Mouse (Mus musculus) myocyte (in vitro differentiated cells): ENCODE measurements around the gene Msh5. TPM values are rescaled to one million over a fixed set of nuclear protein-coding genes. Genes with fewer than 3 reads are reported as not detected.

Experiments used
- H3K27me3 ChIP-seq: one replicate; pipeline ENCODE4 v1.6.1; 2011; ENCODE audit not compliant: control insufficient read depth, insufficient read depth, insufficient read length
- H3K36me3 ChIP-seq: one replicate; pipeline ENCODE4 v1.6.1; 2011; ENCODE audit not compliant: control insufficient read depth, insufficient read depth
- H3K4me2 ChIP-seq: one replicate; pipeline ENCODE4 v1.6.1; 2011; ENCODE audit warnings: low read depth, control low read depth
- H3K4me3 ChIP-seq: one replicate; pipeline ENCODE4 v1.5.1; 2011; ENCODE audit warnings: mild to moderate bottlenecking, control low read depth, moderate library complexity
- H3K79me2 ChIP-seq: one replicate; pipeline ENCODE4 v1.6.1; 2011; ENCODE audit not compliant: control insufficient read depth, insufficient read depth
- H3ac ChIP-seq: one replicate; pipeline ENCODE4 v1.6.1; 2011; ENCODE audit not compliant: control insufficient read depth, insufficient read length
- CEBPB ChIP-seq: IDR thresholded peaks from 2 replicates; pipeline ENCODE4 v1.6.1; 2011; ENCODE audit warnings: mild to moderate bottlenecking, moderate library complexity; ENCODE audit not compliant: poor library complexity, insufficient read depth, severe bottlenecking
- E2F4 ChIP-seq: IDR thresholded peaks from one replicate; pipeline ENCODE4 v1.6.1; 2011; ENCODE audit warnings: mild to moderate bottlenecking, control low read depth, moderate library complexity; ENCODE audit not compliant: insufficient read depth
- MAX ChIP-seq: IDR thresholded peaks from one replicate; pipeline ENCODE4 v1.6.1; 2011; ENCODE audit warnings: low read depth, mild to moderate bottlenecking, control low read depth
- MYOD1 ChIP-seq, 3 experiments: IDR thresholded peaks; one replicate each; pipeline ENCODE4 v1.6.1; 2011; ENCODE audit warnings: control low read depth in 2 of 3, low read depth in 2 of 3, mild to moderate bottlenecking in 2 of 3, moderate library complexity in 1 of 3; ENCODE audit not compliant: insufficient read length in 2 of 3, control insufficient read depth in 1 of 3
- MYOG ChIP-seq, 3 experiments: IDR thresholded peaks; one replicate each; pipeline ENCODE4 v1.6.1; 2011; ENCODE audit warnings: control low read depth in 2 of 3, low read depth in 2 of 3, mild to moderate bottlenecking in 2 of 3; ENCODE audit not compliant: insufficient read length in 2 of 3, control insufficient read depth in 1 of 3, insufficient read depth in 1 of 3
- POLR2A ChIP-seq: IDR thresholded peaks from one replicate; pipeline ENCODE4 v1.6.1; 2011; ENCODE audit warnings: low read depth, mild to moderate bottlenecking, control low read depth, moderate library complexity; ENCODE audit not compliant: insufficient read length
- POLR2AphosphoS2 ChIP-seq: IDR thresholded peaks from one replicate; pipeline ENCODE4 v1.6.1; 2011; ENCODE audit warnings: low read depth, control low read depth; ENCODE audit not compliant: insufficient read length
- REST ChIP-seq: IDR thresholded peaks from one replicate; pipeline ENCODE4 v1.6.1; 2011; ENCODE audit warnings: mild to moderate bottlenecking, control low read depth, moderate library complexity; ENCODE audit not compliant: insufficient read depth, insufficient read length
- SRF ChIP-seq: IDR thresholded peaks from one replicate; pipeline ENCODE4 v1.6.1; 2011; ENCODE audit warnings: low read depth; ENCODE audit not compliant: control insufficient read depth, insufficient read length
- TCF12 ChIP-seq: IDR thresholded peaks from one replicate; pipeline ENCODE4 v1.6.1; 2011; ENCODE audit warnings: mild to moderate bottlenecking, control low read depth; ENCODE audit not compliant: poor library complexity, insufficient read depth, severe bottlenecking
- TCF3 ChIP-seq: IDR thresholded peaks from one replicate; pipeline ENCODE4 v1.6.1; 2011; ENCODE audit warnings: low read depth, control low read depth; ENCODE audit not compliant: insufficient read length
- USF1 ChIP-seq: IDR thresholded peaks from one replicate; pipeline ENCODE4 v1.6.1; 2011; ENCODE audit warnings: low read depth, mild to moderate bottlenecking, control low read depth, moderate library complexity
- polyA plus RNA-seq: library from polyadenylated mRNA; unstranded; fragments of >200 nt; fragmentation: generic; extraction: Trizol; gene quantifications from one replicate; pipeline ENCODE4 v1.2.1, GENCODE M21; 2012; ENCODE audit warnings: missing spikeins

The Msh5 gene
- polyA plus RNA-seq, 1 experiment: 2.1 TPM

DNA sequence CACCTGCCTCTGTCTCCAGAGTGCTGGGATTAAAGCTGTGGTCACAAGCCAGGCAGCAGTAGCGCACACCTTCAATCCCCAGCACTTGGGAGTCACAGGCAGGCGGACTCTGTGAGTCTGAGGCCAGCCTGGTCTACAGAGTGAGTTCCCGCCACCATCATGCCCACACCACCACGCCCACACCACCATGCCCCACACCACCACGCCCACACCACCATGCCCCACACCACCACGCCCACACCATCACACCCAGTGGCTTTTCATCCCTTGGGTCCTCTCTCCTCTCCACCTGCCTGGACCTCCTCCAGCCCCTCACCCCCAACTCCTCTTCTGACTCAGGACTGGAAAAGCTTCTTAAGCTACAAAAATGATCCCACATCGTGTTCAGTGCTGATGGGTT lies 14.7 kb downstream of the Msh5 start:
- Histone ChIP-seq H3K79me2 (no peaks in the 10 kb centered on the region), H3ac (no peak overlapping the region), H3K27me3 (no peaks in the 10 kb centered on the region), H3K4me3 (no peak overlapping the region), H3K36me3 (no peaks in the 10 kb centered on the region), H3K4me2 (no peak overlapping the region)
- TF ChIP-seq USF1: no peak
- no peak for TF ChIP-seq E2F4
- no peak for TF ChIP-seq TCF12
- no peak for TF ChIP-seq MAX
- TF ChIP-seq CEBPB: no peak
- no peak for TF ChIP-seq REST
- no peak for TF ChIP-seq POLR2A
- no peak for TF ChIP-seq TCF3
- TF ChIP-seq POLR2AphosphoS2: no peak

DNA sequence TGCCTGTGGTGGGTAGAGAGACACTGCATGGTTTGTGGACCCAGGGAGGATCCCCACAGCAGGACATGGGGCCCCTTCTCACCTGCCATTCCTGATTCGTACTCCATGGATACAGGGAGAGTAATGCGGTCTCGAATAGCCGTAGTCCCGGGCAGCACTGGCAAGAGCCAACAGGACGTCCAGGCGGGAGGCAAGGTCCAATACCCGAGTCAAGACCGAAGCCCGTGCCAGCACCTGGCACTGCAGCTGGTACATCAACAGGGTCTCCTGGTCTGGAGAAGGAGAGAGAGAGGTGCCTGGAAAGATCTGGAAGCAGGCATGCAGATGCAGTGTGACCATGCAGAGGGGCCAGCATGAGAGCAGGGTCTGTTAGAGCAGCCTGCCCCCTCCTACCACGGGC lies 15.3 kb downstream of the Msh5 start:
- Histone ChIP-seq H3K27me3 (no peaks in the 10 kb centered on the region), H3K79me2 (no peaks in the 10 kb centered on the region), H3K4me2 (no peak overlapping the region), H3K4me3 (no peak overlapping the region), H3ac (no peak overlapping the region), H3K36me3 (no peaks in the 10 kb centered on the region)
- TF ChIP-seq E2F4: no peak
- TF ChIP-seq TCF3: no peak
- no peak for TF ChIP-seq MAX
- TF ChIP-seq MYOG (IDR thresholded peaks at IDR 0.05; ENCODE audit: control insufficient read depth in 1 of 3, insufficient read depth in 1 of 3, insufficient read length in 2 of 3, low read depth in 2 of 3): no peak
- no peak for TF ChIP-seq MYOD1 (IDR thresholded peaks at IDR 0.05; ENCODE audit: control insufficient read depth in 1 of 3, insufficient read length in 2 of 3, low read depth in 2 of 3)
- TF ChIP-seq CEBPB: no peak
- TF ChIP-seq SRF: no peak
- TF ChIP-seq POLR2A: no peak
- TF ChIP-seq REST: no peak
- no peak for TF ChIP-seq TCF12
- no peak for TF ChIP-seq USF1
- no peak for TF ChIP-seq POLR2AphosphoS2

DNA sequence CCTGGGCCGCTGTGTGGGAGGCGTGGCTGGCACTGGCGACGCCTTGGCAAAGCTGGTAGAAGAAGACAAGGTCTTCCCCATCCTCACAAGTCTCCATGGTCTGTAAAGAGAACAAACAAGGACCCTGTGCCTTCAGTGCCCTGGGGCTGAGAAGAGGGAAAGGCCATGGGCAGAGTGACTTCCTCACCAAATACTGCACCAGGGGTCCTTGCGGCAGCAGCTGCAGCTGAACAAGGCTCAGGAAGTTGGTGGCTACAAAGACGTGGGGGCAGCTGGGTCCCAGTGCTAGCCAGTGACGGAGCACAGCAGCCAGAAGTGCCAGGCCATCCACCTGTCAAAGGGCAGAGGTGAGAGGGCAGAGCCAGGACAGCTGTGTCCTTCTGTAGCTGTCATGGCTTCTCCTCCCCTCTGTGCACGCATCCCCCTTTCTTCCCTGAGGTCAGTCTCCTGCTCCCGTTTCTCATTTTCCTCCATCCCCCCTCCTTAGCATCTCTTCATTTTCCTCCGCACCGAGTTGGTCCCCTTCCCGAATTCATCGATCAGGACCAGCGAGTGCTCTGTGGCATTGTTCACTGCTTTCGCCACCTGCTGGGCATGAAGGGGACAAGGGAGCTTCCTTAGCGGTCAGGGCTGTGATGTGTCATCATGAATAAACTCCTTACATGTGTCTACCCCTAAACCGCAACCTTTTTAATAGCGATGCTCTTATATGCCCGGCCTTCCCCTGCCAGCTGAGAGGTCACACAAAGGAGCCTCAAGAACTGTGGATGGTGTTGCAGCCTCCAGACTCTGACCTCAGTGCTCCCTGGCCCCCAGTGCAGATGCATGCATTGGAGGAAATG lies 16.6 kb downstream of the Msh5 start:
- no peaks in the 10 kb centered on the region for H3K27me3 ChIP-seq
- no peaks in the 10 kb centered on the region for H3K79me2 ChIP-seq
- H3K36me3 ChIP-seq: no peaks in the 10 kb centered on the region
- H3K4me3 ChIP-seq: no peak overlapping the region
- no peak overlapping the region for H3ac ChIP-seq
- TF ChIP-seq MYOD1 (IDR thresholded peaks at IDR 0.05; ENCODE audit: control insufficient read depth in 1 of 3, insufficient read length in 2 of 3, low read depth in 2 of 3) (peak in 2 of 3 experiments; percentile 56 to 86), CEBPB (no peak), POLR2A (no peak), E2F4 (no peak), REST (no peak), SRF (no peak), MYOG (IDR thresholded peaks at IDR 0.05; ENCODE audit: control insufficient read depth in 1 of 3, insufficient read depth in 1 of 3, insufficient read length in 2 of 3, low read depth in 2 of 3) (peak in 2 of 3 experiments; percentile 75 to 80)
- H3K4me2 ChIP-seq: peak overlapping the region; percentile 45

DNA sequence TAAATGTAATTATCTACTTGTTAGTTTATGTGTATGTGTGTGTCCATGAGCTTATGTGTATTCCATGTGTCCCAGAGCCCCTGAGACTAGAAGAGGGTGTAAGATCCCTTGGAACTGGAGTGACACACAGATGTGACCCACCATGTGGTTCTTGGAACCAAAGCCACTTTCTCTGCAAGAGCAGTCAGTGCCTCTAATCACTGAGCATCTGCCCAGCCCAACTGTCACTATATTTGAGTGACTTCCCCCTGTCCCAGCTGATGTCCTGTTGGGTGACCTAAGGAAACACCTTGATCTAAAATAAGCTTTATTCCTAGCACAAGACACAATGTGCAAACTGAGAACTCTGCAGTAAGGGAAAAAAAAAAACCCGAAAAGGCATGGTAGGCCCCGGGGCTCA lies 18.2 kb downstream of the Msh5 start:
- no peak overlapping the region for H3K4me2 ChIP-seq

More for the DNA sequence above, 18.2 kb downstream of the Msh5 start:
- Histone ChIP-seq H3ac (no peak overlapping the region), H3K79me2 (no peaks in the 10 kb centered on the region), H3K27me3 (no peaks in the 10 kb centered on the region), H3K36me3 (no peaks in the 10 kb centered on the region), H3K4me3 (no peak overlapping the region)
- TF ChIP-seq TCF3: no peak
- TF ChIP-seq SRF: no peak
- TF ChIP-seq POLR2AphosphoS2: no peak
- no peak for TF ChIP-seq E2F4
- no peak for TF ChIP-seq REST
- TF ChIP-seq MYOD1 (IDR thresholded peaks at IDR 0.05; ENCODE audit: control insufficient read depth in 1 of 3, insufficient read length in 2 of 3, low read depth in 2 of 3): no peak
- TF ChIP-seq TCF12: no peak
